Mouse (Mus musculus): ENCODE results near the gene 1700016C15Rik.

DNA sequence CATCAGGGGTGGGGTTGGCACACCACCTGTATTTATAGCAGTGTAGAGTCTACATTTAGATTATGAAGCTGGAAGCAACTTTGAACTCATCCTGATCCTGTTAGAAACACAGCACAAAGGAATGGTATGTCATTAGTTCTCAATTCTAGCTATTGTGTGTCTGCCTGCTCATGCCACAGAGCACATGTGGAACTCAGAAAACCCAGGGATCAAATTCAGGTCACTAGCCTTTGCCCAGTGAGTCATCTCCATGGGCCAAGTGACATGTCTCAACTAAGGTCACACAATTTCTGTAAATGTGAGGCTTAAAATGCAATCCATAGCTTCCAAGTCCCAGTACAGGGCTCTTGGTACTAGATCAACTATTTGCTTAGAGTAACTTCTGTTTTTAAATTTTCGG lies 12.5 kb downstream of the 1700016C15Rik start:
- TF ChIP-seq CTCF (IDR thresholded peaks at IDR 0.05; ENCODE audit: insufficient read depth, low read depth, low read length) (no peak), POLR2A (IDR thresholded peaks at IDR 0.05; ENCODE audit: insufficient read depth, low read depth, low read length) (no peak)
